Mouse (Mus musculus) heart, adult 2 months (tissue): ENCODE measurements around the gene Fcamr. TPM values are rescaled to one million over a fixed set of nuclear protein-coding genes. Genes with fewer than 3 reads are reported as not detected.

Experiments used
- DNase-seq, 2 experiments: peaks; one replicate each; pipeline ENCODE4 v3.0.0; 2021
- H3K27ac ChIP-seq: fragments of 200-600 bp; 2 replicates; pipeline ENCODE4 v1.8.1; 2022
- H3K27me3 ChIP-seq: fragments of 200-500 bp; 2 replicates; pipeline ENCODE4 v1.6.1; 2012; ENCODE audit warnings: mild to moderate bottlenecking, low read length, inconsistent platforms, mixed read lengths; ENCODE audit not compliant: control insufficient read depth, insufficient read depth
- H3K36me3 ChIP-seq: fragments of 200-500 bp; 2 replicates; pipeline ENCODE4 v1.6.1; 2012; ENCODE audit warnings: low read length, inconsistent platforms; ENCODE audit not compliant: control insufficient read depth, insufficient read depth
- H3K4me1 ChIP-seq: fragments of 200-500 bp; 2 replicates; pipeline ENCODE4 v1.6.1; 2011; ENCODE audit warnings: low read length; ENCODE audit not compliant: control insufficient read depth, insufficient read depth
- H3K4me3 ChIP-seq: fragments of 200-600 bp; 2 replicates; pipeline ENCODE4 v1.8.1; 2022
- H3K79me2 ChIP-seq: fragments of 200-500 bp; replicated peaks from 2 replicates; pipeline ENCODE4 v1.6.1; 2012; ENCODE audit warnings: mild to moderate bottlenecking, inconsistent platforms, low read length, moderate library complexity, mixed read lengths; ENCODE audit not compliant: control insufficient read depth, insufficient read depth
- H3K9ac ChIP-seq: fragments of 200-500 bp; 2 replicates; pipeline ENCODE4 v1.6.1; 2012; ENCODE audit warnings: low read depth, mild to moderate bottlenecking, control low read depth, inconsistent platforms, low read length, mixed read lengths
- CTCF ChIP-seq: fragments of 200-600 bp; IDR thresholded peaks from 2 replicates; pipeline ENCODE4 v1.8.1; 2022; ENCODE audit warnings: antibody characterized with exemption, mild to moderate bottlenecking, moderate library complexity
- EP300 ChIP-seq: fragments of 200-500 bp; IDR thresholded peaks from 2 replicates; pipeline ENCODE4 v1.6.1; 2011; ENCODE audit warnings: low read depth, low read length, control low read depth; ENCODE audit not compliant: insufficient read depth
- POLR2A ChIP-seq: fragments of 200-500 bp; IDR thresholded peaks from 2 replicates; pipeline ENCODE4 v1.6.1; 2011; ENCODE audit warnings: mild to moderate bottlenecking, low read depth, low read length, control low read depth; ENCODE audit not compliant: insufficient read depth
- WGBS: fragments of 180-500 bp; shearing (Covaris S2); methylation state at CpG from one replicate; pipeline ENCODE4 v1.1.7; 2018; 5-methylcytosine and 5-hydroxymethylcytosine counted together
- intact Hi-C: fragments of 180-260 bp; cut with DNase I; formaldehyde crosslinking; loops from one replicate; pipeline ENCODE4 v1.15.1; 2025
- polyA plus RNA-seq: library from polyadenylated mRNA; depleted of rRNA; stranded (reverse); fragments of >200 nt; gene quantifications from 2 replicates; pipeline ENCODE4 v1.2.3, GENCODE M21; 2012
- total RNA-seq, 2 experiments: library from RNA; stranded (reverse); gene quantifications; 2 replicates each; pipeline ENCODE4 v1.2.3; 2021

Gene Fcamr
- total and polyA plus RNA-seq, 3 experiments = 0.39 to 0.96 (median 0.41) TPM

DNA sequence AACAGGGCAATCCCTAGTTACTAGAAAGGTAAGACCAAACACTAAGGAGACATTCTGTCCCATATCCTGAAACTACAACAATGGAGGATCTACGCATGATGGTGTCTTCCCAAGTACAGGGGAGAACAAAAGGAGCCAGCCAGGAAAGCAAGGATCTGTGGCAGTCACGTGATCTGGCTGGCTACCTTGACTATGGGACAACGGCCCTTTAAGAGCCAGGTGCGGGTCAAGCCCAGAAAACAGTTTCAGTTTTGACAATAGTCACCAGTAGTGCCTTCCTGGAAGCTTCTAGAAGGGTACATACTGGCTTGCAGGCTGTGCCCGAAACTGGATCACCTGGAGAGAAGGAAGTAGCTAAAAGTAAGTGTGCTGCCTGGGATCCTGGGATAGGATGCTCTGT lies 25.7 kb downstream of the Fcamr start, which contains the start of gene Pigr:
Gene Pigr (plus strand): TSS at position 237 of the 400 bp plus-strand sequence.
- Histone ChIP-seq H3K27me3 (no peaks in the 10 kb centered on the region), H3K4me3 (no peak within 1 kb of the TSS), H3K27ac (no peak within 1 kb of the TSS), H3K4me1 (no peaks in the 10 kb centered on the region; the same call in 1 of the 2 replicates), H3K36me3 (no peaks in the 10 kb centered on the region), H3K79me2 (no peaks in the 10 kb centered on the region), H3K9ac (no peak within 1 kb of the TSS)
- no peak for DNase-seq
- intact Hi-C loops = no loop called here
- WGBS = 88% methylated on average over 5 of the region's 5 CpGs
- TF ChIP-seq CTCF = no peak

DNA sequence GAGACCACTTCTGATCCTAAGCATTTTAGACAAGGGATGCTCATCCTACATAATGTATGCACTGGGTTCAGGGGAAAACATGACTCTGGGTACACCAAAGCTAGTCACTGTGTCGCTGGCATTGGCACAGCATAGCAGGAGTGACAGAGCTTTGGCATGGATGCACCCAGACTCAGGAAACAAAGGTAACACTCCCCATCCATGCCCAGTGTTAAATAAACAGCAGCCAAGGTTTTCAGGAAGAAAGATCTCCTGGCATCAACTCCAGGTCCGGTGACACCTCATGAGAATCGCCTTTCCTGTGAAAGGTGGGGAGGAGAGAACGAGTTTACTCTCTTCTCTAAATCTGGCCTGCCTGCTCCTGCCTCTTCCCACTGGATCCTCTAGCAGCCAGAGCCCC lies 28.0 kb downstream of the Fcamr start:
- no peak for TF ChIP-seq CTCF
- no peak for TF ChIP-seq EP300
- TF ChIP-seq POLR2A = no peak
- H3K4me3 ChIP-seq = no peak overlapping the region
- intact Hi-C loops = no loop called here
- no peaks in the 10 kb centered on the region for H3K36me3 ChIP-seq
- DNase-seq = no peak
- 65% methylated on average over 4 of the region's 4 CpGs for WGBS
- no peaks in the 10 kb centered on the region for H3K79me2 ChIP-seq
- H3K27me3 ChIP-seq = no peaks in the 10 kb centered on the region
- no peak overlapping the region for H3K9ac ChIP-seq
- no peak overlapping the region for H3K27ac ChIP-seq
- H3K4me1 ChIP-seq = no peaks in the 10 kb centered on the region; the same call in 1 of the 2 replicates

DNA sequence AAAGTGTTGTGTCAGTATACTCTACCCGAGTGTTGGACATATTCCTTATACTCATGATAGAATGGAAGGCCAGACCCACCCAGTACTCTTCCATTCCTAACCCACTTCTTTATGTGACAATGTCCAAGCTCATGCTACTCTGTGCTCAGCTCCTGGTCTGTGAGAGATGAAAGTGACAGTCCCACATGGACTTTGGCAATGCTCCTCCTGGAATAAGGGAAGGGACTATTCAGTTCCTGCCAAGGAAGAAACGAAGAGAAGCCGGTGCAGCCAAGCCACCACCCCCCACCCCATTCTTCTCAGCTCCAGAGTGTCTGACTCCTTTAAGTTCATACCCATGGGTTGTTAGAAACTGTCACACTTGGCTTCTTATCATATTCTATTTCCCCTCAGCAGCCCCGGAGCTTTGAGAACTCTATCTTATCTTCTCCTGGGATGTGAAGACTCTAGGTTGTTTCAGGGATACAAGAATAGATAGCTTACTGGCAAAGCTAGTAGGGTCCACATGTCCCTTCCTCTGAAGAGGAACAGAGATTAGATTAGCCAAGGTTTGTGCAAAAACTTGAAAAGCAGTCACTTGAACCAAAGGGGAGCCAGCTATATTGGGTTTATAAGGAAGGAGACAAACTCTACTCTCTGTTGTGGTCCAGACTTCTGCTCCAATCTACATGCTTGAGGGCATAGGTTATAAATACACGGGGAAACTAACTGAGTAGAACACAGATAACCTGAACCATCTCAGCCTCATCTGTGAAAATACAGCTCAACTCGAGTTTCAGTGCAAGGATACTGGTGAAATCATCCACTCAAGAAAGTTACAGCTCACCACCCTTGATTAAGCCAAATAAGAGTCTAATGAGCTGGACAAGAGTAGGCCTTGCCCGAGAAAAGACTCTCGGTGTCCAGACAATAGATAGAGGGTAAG lies 29.5 kb downstream of the Fcamr start:
- Histone ChIP-seq H3K9ac (no peak overlapping the region), H3K36me3 (no peaks in the 10 kb centered on the region), H3K4me3 (no peak overlapping the region), H3K4me1 (no peaks in the 10 kb centered on the region; the same call in 1 of the 2 replicates), H3K27me3 (no peaks in the 10 kb centered on the region), H3K79me2 (no peaks in the 10 kb centered on the region), H3K27ac (no peak overlapping the region)
- WGBS = 35% methylated on average over 8 of the region's 8 CpGs
- DNase-seq = no peak
- TF ChIP-seq CTCF (no peak), POLR2A (no peak), EP300 (no peak)
- intact Hi-C loops = no loop called here

DNA sequence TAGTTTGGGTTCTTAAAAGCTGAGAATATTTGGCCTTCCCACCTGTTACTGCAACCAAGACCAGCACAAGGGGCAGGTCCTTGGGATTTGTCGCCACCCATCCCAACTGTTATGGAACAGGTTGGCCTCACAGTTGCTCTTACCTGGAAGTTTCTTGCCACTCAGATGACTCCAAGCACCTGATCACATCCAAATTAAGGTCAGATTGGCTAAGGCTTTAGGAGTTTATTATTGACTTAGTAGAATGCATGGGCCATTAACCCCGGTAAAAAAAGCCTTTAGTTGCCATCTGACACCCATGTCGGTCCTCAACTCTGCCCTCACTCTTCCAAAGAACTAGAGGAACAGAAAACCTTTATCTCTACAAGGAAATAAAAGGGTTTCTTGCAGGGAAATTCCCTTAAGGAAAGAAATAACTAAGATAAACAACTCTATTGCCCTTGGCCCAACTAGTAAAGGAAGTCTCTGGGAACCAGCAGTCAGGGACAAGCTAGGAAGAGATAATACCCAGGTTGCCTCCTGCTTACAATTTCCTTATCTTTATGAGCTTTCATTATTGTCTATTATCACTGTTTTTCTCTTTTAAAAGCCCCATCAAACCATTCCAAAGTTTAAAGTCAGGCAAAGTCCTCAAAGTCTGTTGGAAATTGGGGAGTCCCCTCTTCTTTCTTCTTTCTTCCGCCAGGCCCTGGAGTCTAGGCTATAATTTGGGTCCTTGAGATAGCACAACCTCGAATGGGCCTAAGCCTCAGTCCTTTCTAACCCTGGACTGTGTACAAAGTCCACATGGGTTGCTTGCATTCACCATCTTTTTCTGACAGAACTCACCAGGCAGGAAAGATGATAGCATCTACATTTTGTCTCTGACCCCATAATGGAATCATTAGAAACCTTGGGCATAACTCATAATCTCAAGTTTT lies 31.8 kb downstream of the Fcamr start:
- H3K4me1 ChIP-seq = no peaks in the 10 kb centered on the region; the same call in 1 of the 2 replicates
- no peak for DNase-seq
- intact Hi-C loops = no loop called here
- no peaks in the 10 kb centered on the region for H3K27me3 ChIP-seq
- H3K4me3 ChIP-seq = no peak overlapping the region
- H3K9ac ChIP-seq = no peak overlapping the region
- no peaks in the 10 kb centered on the region for H3K79me2 ChIP-seq
- no peak for TF ChIP-seq POLR2A
- no peak for TF ChIP-seq CTCF
- no peak for TF ChIP-seq EP300
- WGBS = 57% methylated on average over 5 of the region's 5 CpGs
- H3K36me3 ChIP-seq = no peaks in the 10 kb centered on the region
- no peak overlapping the region for H3K27ac ChIP-seq

DNA sequence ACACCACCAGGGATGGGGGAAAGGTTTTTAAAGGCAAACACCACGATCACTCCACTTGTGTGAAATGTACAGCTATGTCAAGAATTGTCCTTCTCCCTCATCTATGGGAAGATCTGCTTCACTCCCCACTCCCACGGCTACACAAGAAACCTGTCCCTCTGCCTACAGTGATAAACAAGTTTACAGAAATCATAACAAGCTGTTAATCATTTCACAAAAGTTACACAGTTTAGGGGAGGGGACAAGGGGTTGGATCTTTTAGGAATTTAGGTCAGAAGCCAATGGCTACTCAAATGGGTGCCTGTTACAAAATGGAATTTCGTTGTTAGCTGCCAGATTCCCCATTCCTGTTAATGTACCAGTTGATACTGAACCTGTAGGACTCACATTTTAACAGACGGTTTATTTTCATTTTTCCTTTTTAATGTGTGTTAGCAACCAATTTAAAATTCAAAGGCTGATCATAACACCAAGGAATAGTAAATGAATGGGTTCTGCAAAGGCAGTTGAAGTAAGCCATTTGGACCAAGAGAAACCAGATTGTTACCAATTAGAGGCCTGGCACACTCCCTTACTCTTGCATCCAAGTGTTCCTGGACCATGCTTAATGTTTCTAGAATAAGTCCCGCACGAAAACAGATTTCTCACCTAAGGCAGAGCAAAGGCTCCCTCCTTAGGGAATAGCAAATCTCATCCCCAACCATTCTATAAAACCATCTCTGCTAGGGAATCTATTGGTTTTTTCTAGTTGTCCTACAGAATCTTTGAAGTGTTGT lies 34.6 kb downstream of the Fcamr start:
- intact Hi-C loops = no loop called here

More for the DNA sequence above, 34.6 kb downstream of the Fcamr start:
- H3K36me3 ChIP-seq = no peaks in the 10 kb centered on the region
- H3K4me3 ChIP-seq = no peak overlapping the region
- 80% methylated on average over 6 of the region's 6 CpGs for WGBS
- H3K4me1 ChIP-seq = no peaks in the 10 kb centered on the region
- H3K9ac ChIP-seq = no peak overlapping the region
- TF ChIP-seq EP300 (no peak), POLR2A (no peak), CTCF (no peak)
- no peak overlapping the region for H3K27ac ChIP-seq
- no peak for DNase-seq
- no peaks in the 10 kb centered on the region for H3K27me3 ChIP-seq
- no peaks in the 10 kb centered on the region for H3K79me2 ChIP-seq
